Comparison of ENCODE assay signal across 21 mouse cellular contexts in genomic region chr15:59739197-59739596, GRCm38 (mm10).
DNase-seq lines count a peak whose midpoint lies in the region; ATAC-seq and TF ChIP-seq lines count a peak whose summit lies in the region.
"Had no signal": no experiment of that assay in that cellular context is flagged by ENCODE, and none has a peak within 500 bp of the region (broad histone marks: within the 10 kb centered on the region; RNA-seq: fewer than 3 reads in every experiment).

No protein-coding gene starts in this region.

- no peaks in the 10 kb centered on the region for H3K27me3 ChIP-seq in lung, postnatal 0 days (replicated peaks; ENCODE audit: insufficient read depth, low read length)
- H3K27me3 ChIP-seq: embryonic facial prominence, embryonic 13.5 days; heart, embryonic 12.5 days had no signal

- no peak for ATAC-seq in lung, postnatal 0 days
- ATAC-seq in granulocyte monocyte progenitor cell, adult 5-6 weeks (replicated peaks; ENCODE audit: poor library complexity, severe bottlenecking), result peak; percentile 81
- ATAC-seq: forebrain, postnatal 0 days; intestine, postnatal 0 days; midbrain, embryonic 16.5 days had no signal

- no peak for TF ChIP-seq CTCF in lung, postnatal 0 days (IDR thresholded peaks at IDR 0.05)

- 78% methylated on average over 5 of the region's 5 CpGs for WGBS in lung, postnatal 0 days

- H3K4me1 ChIP-seq in lung, postnatal 0 days (ENCODE audit: insufficient read depth, low read depth, low read length), result 0 out of 2 replicates have a peak, but pooled peaks cover 3% of the 10 kb centered on the region
- H3K4me1 ChIP-seq: embryonic facial prominence, embryonic 13.5 days; heart, embryonic 12.5 days had no signal

- no peaks in the 10 kb centered on the region for H3K36me3 ChIP-seq in lung, postnatal 0 days (ENCODE audit: insufficient read depth, low read length)
- H3K36me3 ChIP-seq: embryonic facial prominence, embryonic 13.5 days; G1E; heart, embryonic 12.5 days had no signal

- no peak overlapping the region for H3K9ac ChIP-seq in lung, postnatal 0 days (replicated peaks; ENCODE audit: low read depth)
- H3K9ac ChIP-seq: embryonic facial prominence, embryonic 13.5 days; forebrain, postnatal 0 days; heart, embryonic 12.5 days; hindbrain, embryonic 14.5 days; liver, embryonic 14.5 days had no signal

- no peaks in the 10 kb centered on the region for H3K9me3 ChIP-seq in lung, postnatal 0 days (ENCODE audit: low read length)
- H3K9me3 ChIP-seq: embryonic facial prominence, embryonic 13.5 days; G1E; heart, embryonic 12.5 days had no signal

- no peak for TF ChIP-seq EP300 in lung, postnatal 0 days (IDR thresholded peaks at IDR 0.05)

- peak; percentile 59 for DNase-seq in lung, postnatal 0 days (ENCODE audit: low spot score)
- no peak for DNase-seq in lung, postnatal 4 days
- peak; percentile 63 for DNase-seq in CD4-positive, CD25-positive, alpha-beta regulatory T cell, adult 2 months (ENCODE audit: low read depth, low spot score)
- DNase-seq in naive thymus-derived CD4-positive, alpha-beta T cell, adult 2 months (ENCODE audit: low read depth), result peak; percentile 40
- DNase-seq in adrenal gland, adult 18-20 months (ENCODE audit: low spot score in 2 of 2), result no peak
- DNase-seq in cerebellum, postnatal 25 days, result no peak
- DNase-seq in kidney, postnatal 14 days, result no peak
- DNase-seq: cerebellum, adult 9-10 months; forebrain, postnatal 0 days; heart, postnatal 14 days; layer of hippocampus, postnatal 36 days had no signal

- H3K27ac ChIP-seq in lung, postnatal 0 days (ENCODE audit: low read length), result no peak overlapping the region
- H3K27ac ChIP-seq: embryonic facial prominence, embryonic 13.5 days; hindbrain, embryonic 14.5 days; kidney, postnatal 0 days; layer of hippocampus, adult 2 months; liver, embryonic 14.5 days had no signal

- no peak overlapping the region for H3K4me3 ChIP-seq in lung, postnatal 0 days (ENCODE audit: low read depth, low read length)
- H3K4me3 ChIP-seq: embryonic facial prominence, embryonic 13.5 days; heart, embryonic 12.5 days; layer of hippocampus, adult 2 months had no signal

- H3K4me2 ChIP-seq in lung, postnatal 0 days (replicated peaks; ENCODE audit: low read depth, low read length), result no peak overlapping the region
- H3K4me2 ChIP-seq: embryonic facial prominence, embryonic 13.5 days; heart, embryonic 12.5 days; hindbrain, embryonic 14.5 days had no signal

Comparison
In these comparisons a context has a peak if more than half of its experiments do, and no peak if none do; other contexts are left out.
1. DNase-seq: peak in lung, postnatal 0 days (single experiment), CD4-positive, CD25-positive, alpha-beta regulatory T cell, adult 2 months (single experiment) and naive thymus-derived CD4-positive, alpha-beta T cell, adult 2 months (single experiment); none in lung, postnatal 4 days (0 of 2), adrenal gland, adult 18-20 months (0 of 2), cerebellum, postnatal 25 days (0 of 2) and kidney, postnatal 14 days (single experiment).